Mouse (Mus musculus): ENCODE data around the gene Trim7.

DNA sequence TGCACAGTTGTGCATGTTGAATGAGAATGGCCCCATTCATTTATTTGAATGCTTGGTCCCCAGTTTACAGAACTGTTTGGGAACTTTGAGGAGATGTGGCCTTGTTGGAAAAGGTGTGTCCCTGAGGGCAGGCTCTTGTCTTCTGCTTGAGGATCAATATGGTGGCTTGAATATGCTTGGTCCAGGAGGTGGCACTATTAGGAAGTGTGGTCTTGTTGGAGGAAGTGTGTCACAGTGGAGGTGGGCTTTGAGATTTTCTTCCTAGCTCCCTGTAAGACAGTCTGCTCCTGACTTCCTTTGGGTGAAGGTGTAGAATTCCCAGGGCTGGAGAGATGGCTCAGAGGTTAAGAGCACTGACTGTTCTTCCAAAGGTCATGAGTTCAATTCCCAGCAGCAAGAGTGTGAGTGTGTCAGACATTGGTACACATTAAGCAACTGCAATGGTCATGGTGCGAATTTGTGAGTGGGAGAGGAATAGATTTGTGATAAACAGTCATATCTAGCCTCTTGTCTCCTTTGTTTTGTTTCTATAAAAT, 36.9 kb downstream of the Trim7 start:
- TF ChIP-seq EP300 (IDR thresholded peaks at IDR 0.05; ENCODE audit: insufficient read depth, low read depth, low read length) = no peak
- TF ChIP-seq POLR2A (IDR thresholded peaks at IDR 0.05; ENCODE audit: insufficient read depth, low read depth, low read length) = no peak

Data from heart, adult 2 months (tissue).